Mouse (Mus musculus) colon, adult 2 months (tissue): ENCODE measurements around the gene Irs4. TPM values are rescaled to one million over a fixed set of nuclear protein-coding genes. Genes with fewer than 3 reads are reported as not detected.

Experiments
- polyA plus RNA-seq: library from polyadenylated mRNA; depleted of rRNA; stranded (reverse); fragments of >200 nt; gene quantifications from 2 replicates; pipeline ENCODE4 v1.2.3, GENCODE M21; 2012; rRNA removed

Gene Irs4
- polyA plus RNA-seq = not detected in 2 replicates

GRCm38 (mm10) chrX:141724937-141725918, at the start of gene Irs4:
Gene Irs4, minus strand, starts transcription at chrX:141725263.

Other genes starting within 250 kb of the Irs4 start
- 5.3 and 5.6 TPM in 2 replicates for gene Col4a5, start 249.9 kb downstream of the Irs4 start, polyA plus RNA-seq
- not detected in 2 replicates for gene Gm15294, start 150.0 kb upstream of the Irs4 start, polyA plus RNA-seq